Mouse (Mus musculus): ENCODE data around the gene Ccdc134. TPM values are rescaled to one million over a fixed set of nuclear protein-coding genes. Genes with fewer than 3 reads are reported as not detected.

Ccdc134 gene
- polyA plus RNA-seq, 1 experiment from 2014 or later, result 7.0 TPM

GRCm38 (mm10) chr15:82148510-82148911, 20.8 kb downstream of the Ccdc134 start:
- Histone ChIP-seq H3K4me3 (replicated peaks) (peak overlapping the region; percentile 87), H3K27me3 (no peaks in the 10 kb centered on the region), H3K9ac (peak overlapping the region; percentile 96), H3K9me3 (replicated peaks) (no peaks in the 10 kb centered on the region), H3K36me3 (replicated peaks) (0 out of 2 replicates have a peak, but pooled peaks cover 5% of the 10 kb centered on the region), H3K4me1 (replicated peaks) (peaks cover 84% of the 10 kb centered on the region), H3K4me2 (peak overlapping the region; percentile 86), H3K27ac (replicated peaks) (peak overlapping the region; percentile 90)
- WGBS (ENCODE audit: insufficient replicate concordance), result 13% methylated on average over 9 of the region's 9 CpGs
- no peak for ATAC-seq (ENCODE audit: insufficient read depth)

GRCm38 (mm10) chr15:82150042-82150441, 22.3 kb downstream of the Ccdc134 start:
- Histone ChIP-seq H3K27ac (replicated peaks) (no peak overlapping the region), H3K4me3 (replicated peaks) (no peak overlapping the region), H3K27me3 (no peaks in the 10 kb centered on the region), H3K4me2 (no peak overlapping the region), H3K9me3 (replicated peaks) (no peaks in the 10 kb centered on the region), H3K36me3 (replicated peaks) (0 out of 2 replicates have a peak, but pooled peaks cover 5% of the 10 kb centered on the region), H3K4me1 (replicated peaks) (peaks cover 84% of the 10 kb centered on the region), H3K9ac (no peak overlapping the region)
- no peak for ATAC-seq (ENCODE audit: insufficient read depth)

- Histone ChIP-seq H3K4me1 (replicated peaks) (peaks cover 82% of the 10 kb centered on the region), H3K4me3 (replicated peaks) (no peak overlapping the region), H3K4me2 (no peak overlapping the region), H3K36me3 (replicated peaks) (0 out of 2 replicates have a peak, but pooled peaks cover 5% of the 10 kb centered on the region), H3K27me3 (no peaks in the 10 kb centered on the region), H3K9ac (no peak overlapping the region), H3K27ac (replicated peaks) (no peak overlapping the region), H3K9me3 (replicated peaks) (no peaks in the 10 kb centered on the region)
- ATAC-seq (ENCODE audit: insufficient read depth), result no peak
- 59% methylated on average over 4 of the region's 4 CpGs for WGBS (ENCODE audit: insufficient replicate concordance)
Measured at GRCm38 (mm10) chr15:82151176-82151575, 23.5 kb downstream of the Ccdc134 start.

GRCm38 (mm10) chr15:82152022-82152421, 24.3 kb downstream of the Ccdc134 start:
- WGBS (ENCODE audit: insufficient replicate concordance), result 60% methylated on average over 12 of the region's 12 CpGs
- H3K27ac ChIP-seq (replicated peaks), result no peak overlapping the region
- H3K36me3 ChIP-seq (replicated peaks), result 0 out of 2 replicates have a peak, but pooled peaks cover 5% of the 10 kb centered on the region
- peaks cover 85% of the 10 kb centered on the region for H3K4me1 ChIP-seq (replicated peaks)
- no peak for ATAC-seq (ENCODE audit: insufficient read depth)
- no peaks in the 10 kb centered on the region for H3K27me3 ChIP-seq
- no peak overlapping the region for H3K9ac ChIP-seq
- H3K9me3 ChIP-seq (replicated peaks), result no peaks in the 10 kb centered on the region
- no peak overlapping the region for H3K4me2 ChIP-seq
- no peak overlapping the region for H3K4me3 ChIP-seq (replicated peaks)

GRCm38 (mm10) chr15:82152435-82152834, 24.7 kb downstream of the Ccdc134 start:
- H3K4me2 ChIP-seq, result no peak overlapping the region

GRCm38 (mm10) chr15:82156298-82156697, 28.6 kb downstream of the Ccdc134 start:
- H3K4me1 ChIP-seq (replicated peaks), result peaks cover 94% of the 10 kb centered on the region

More at GRCm38 (mm10) chr15:82152435-82152834, 24.7 kb downstream of the Ccdc134 start:
- Histone ChIP-seq H3K9ac (no peak overlapping the region), H3K27me3 (no peaks in the 10 kb centered on the region), H3K4me3 (replicated peaks) (no peak overlapping the region), H3K4me1 (replicated peaks) (peaks cover 88% of the 10 kb centered on the region), H3K36me3 (replicated peaks) (0 out of 2 replicates have a peak, but pooled peaks cover 5% of the 10 kb centered on the region), H3K9me3 (replicated peaks) (no peaks in the 10 kb centered on the region), H3K27ac (replicated peaks) (no peak overlapping the region)
- ATAC-seq (ENCODE audit: insufficient read depth), result no peak
- 75% methylated on average over 7 of the region's 7 CpGs for WGBS (ENCODE audit: insufficient replicate concordance)

GRCm38 (mm10) chr15:82156902-82157301, 29.2 kb downstream of the Ccdc134 start:
- H3K4me3 ChIP-seq (replicated peaks), result no peak overlapping the region
- peaks cover 95% of the 10 kb centered on the region for H3K4me1 ChIP-seq (replicated peaks)
- 0 out of 2 replicates have a peak, but pooled peaks cover 3% of the 10 kb centered on the region for H3K36me3 ChIP-seq (replicated peaks)
- 0 out of 2 replicates have a peak overlapping the region, but pooled peaks have one; percentile 16 for H3K27ac ChIP-seq (replicated peaks)
- no peaks in the 10 kb centered on the region for H3K9me3 ChIP-seq (replicated peaks)
- WGBS (ENCODE audit: insufficient replicate concordance), result 35% methylated on average over 10 of the region's 10 CpGs
- no peak overlapping the region for H3K4me2 ChIP-seq
- no peak overlapping the region for H3K9ac ChIP-seq
- H3K27me3 ChIP-seq, result no peaks in the 10 kb centered on the region
- ATAC-seq (ENCODE audit: insufficient read depth), result no peak

More at GRCm38 (mm10) chr15:82156298-82156697, 28.6 kb downstream of the Ccdc134 start:
- Histone ChIP-seq H3K4me2 (no peak overlapping the region), H3K27me3 (no peaks in the 10 kb centered on the region), H3K36me3 (replicated peaks) (0 out of 2 replicates have a peak, but pooled peaks cover 3% of the 10 kb centered on the region), H3K27ac (replicated peaks) (no peak overlapping the region), H3K9ac (no peak overlapping the region), H3K9me3 (replicated peaks) (no peaks in the 10 kb centered on the region), H3K4me3 (replicated peaks) (no peak overlapping the region)
- no peak for ATAC-seq (ENCODE audit: insufficient read depth)
- WGBS (ENCODE audit: insufficient replicate concordance), result 39% methylated on average over 6 of the region's 6 CpGs

- Histone ChIP-seq H3K9ac (no peak overlapping the region), H3K9me3 (replicated peaks) (no peaks in the 10 kb centered on the region), H3K4me2 (no peak overlapping the region), H3K27me3 (no peaks in the 10 kb centered on the region), H3K4me3 (replicated peaks) (no peak overlapping the region), H3K4me1 (replicated peaks) (peaks cover 95% of the 10 kb centered on the region), H3K27ac (replicated peaks) (no peak overlapping the region), H3K36me3 (replicated peaks) (0 out of 2 replicates have a peak, but pooled peaks cover 3% of the 10 kb centered on the region)
- no peak for ATAC-seq (ENCODE audit: insufficient read depth)
- WGBS (ENCODE audit: insufficient replicate concordance), result 63% methylated on average over 17 of the region's 17 CpGs
Measured at GRCm38 (mm10) chr15:82158243-82159035, 30.7 kb downstream of the Ccdc134 start.

- Histone ChIP-seq H3K4me2 (no peak overlapping the region), H3K27me3 (no peaks in the 10 kb centered on the region), H3K9ac (no peak overlapping the region), H3K4me3 (replicated peaks) (no peak overlapping the region), H3K9me3 (replicated peaks) (no peaks in the 10 kb centered on the region), H3K27ac (replicated peaks) (no peak overlapping the region), H3K36me3 (replicated peaks) (0 out of 2 replicates have a peak, but pooled peaks cover 3% of the 10 kb centered on the region), H3K4me1 (replicated peaks) (peaks cover 95% of the 10 kb centered on the region)
- 82% methylated on average over 9 of the region's 9 CpGs for WGBS (ENCODE audit: insufficient replicate concordance)
- ATAC-seq (ENCODE audit: insufficient read depth), result no peak
Measured at GRCm38 (mm10) chr15:82159471-82159870, 31.7 kb downstream of the Ccdc134 start.

GRCm38 (mm10) chr15:82160731-82161640, 33.3 kb downstream of the Ccdc134 start:
- H3K4me1 ChIP-seq (replicated peaks), result peaks cover 96% of the 10 kb centered on the region
- 60% methylated on average over 11 of the region's 11 CpGs for WGBS (ENCODE audit: insufficient replicate concordance)
- ATAC-seq (ENCODE audit: insufficient read depth), result no peak
- no peak overlapping the region; the same call in 1 of the 2 replicates for H3K27ac ChIP-seq (replicated peaks)
- H3K27me3 ChIP-seq, result no peaks in the 10 kb centered on the region
- 0 out of 2 replicates have a peak, but pooled peaks cover 3% of the 10 kb centered on the region for H3K36me3 ChIP-seq (replicated peaks)
- no peaks in the 10 kb centered on the region for H3K9me3 ChIP-seq (replicated peaks)
- no peak overlapping the region for H3K9ac ChIP-seq
- no peak overlapping the region for H3K4me3 ChIP-seq (replicated peaks)
- no peak overlapping the region for H3K4me2 ChIP-seq

All from liver, embryonic 15.5 days (tissue).